Mouse (Mus musculus) inflammation-experienced regulatory T-cells, adult 6 months (primary cell): ENCODE data around the gene Wnt9a. TPM values are rescaled to one million over a fixed set of nuclear protein-coding genes. Genes with fewer than 3 reads are reported as not detected.

ENCODE experiments used
- ATAC-seq: one replicate; pipeline ENCODE4 v1.8.0; 2017
- polyA plus RNA-seq, 3 experiments: library from polyadenylated mRNA; unstranded; fragments of 100-300 nt; shearing (Covaris generic); gene quantifications; one replicate each; pipeline ENCODE4 v1.2.1; 2017

Wnt9a gene
- polyA plus RNA-seq, 3 experiments from 2014 or later: not detected

- ATAC-seq: no peak
These were observed 1.5 kb upstream of the Wnt9a start for GRCm38 (mm10) chr11:59305008-59305820.

- ATAC-seq: no peak
These were observed 910 bp upstream of the Wnt9a start for GRCm38 (mm10) chr11:59305821-59306215.

- no peak for ATAC-seq
These were observed 865 bp downstream of the Wnt9a start for GRCm38 (mm10) chr11:59307422-59308163.

GRCm38 (mm10) chr11:59308164-59308542, 1.4 kb downstream of the Wnt9a start:
- no peak for ATAC-seq

GRCm38 (mm10) chr11:59308625-59309024, 1.9 kb downstream of the Wnt9a start:
- no peak for ATAC-seq

- ATAC-seq: no peak
These were observed 2.5 kb downstream of the Wnt9a start for GRCm38 (mm10) chr11:59309106-59309805.

GRCm38 (mm10) chr11:59309976-59310375, 3.2 kb downstream of the Wnt9a start:
- no peak for ATAC-seq

- no peak for ATAC-seq
These were observed 5.3 kb downstream of the Wnt9a start for GRCm38 (mm10) chr11:59312060-59312459.

GRCm38 (mm10) chr11:59312501-59312900, 5.8 kb downstream of the Wnt9a start:
- ATAC-seq: no peak

- ATAC-seq: no peak
These were observed 6.5 kb downstream of the Wnt9a start for GRCm38 (mm10) chr11:59313029-59313811.

GRCm38 (mm10) chr11:59313944-59314343, 7.2 kb downstream of the Wnt9a start:
- no peak for ATAC-seq

GRCm38 (mm10) chr11:59316517-59316916, 9.8 kb downstream of the Wnt9a start:
- no peak for ATAC-seq

- ATAC-seq: no peak
These were observed 16.3 kb downstream of the Wnt9a start for GRCm38 (mm10) chr11:59322988-59323387.

- ATAC-seq: no peak
These were observed 18.0 kb downstream of the Wnt9a start for GRCm38 (mm10) chr11:59324777-59325176.

GRCm38 (mm10) chr11:59327625-59328024, 20.9 kb downstream of the Wnt9a start:
- no peak for ATAC-seq

- ATAC-seq: no peak
These were observed 22.9 kb downstream of the Wnt9a start for GRCm38 (mm10) chr11:59329616-59330015.

- no peak for ATAC-seq
These were observed 23.8 kb downstream of the Wnt9a start for GRCm38 (mm10) chr11:59330560-59330959.

- ATAC-seq: no peak
These were observed 24.6 kb downstream of the Wnt9a start for GRCm38 (mm10) chr11:59331167-59331869.

GRCm38 (mm10) chr11:59332938-59333337, 26.2 kb downstream of the Wnt9a start:
- ATAC-seq: no peak

- no peak for ATAC-seq
These were observed 28.4 kb downstream of the Wnt9a start for GRCm38 (mm10) chr11:59335150-59335549.

- no peak for ATAC-seq
These were observed 29.2 kb downstream of the Wnt9a start for GRCm38 (mm10) chr11:59335942-59336341.

- ATAC-seq: no peak
These were observed 29.7 kb downstream of the Wnt9a start for GRCm38 (mm10) chr11:59336381-59336780.
